Mouse (Mus musculus) midbrain, embryonic 11.5 days (tissue): ENCODE measurements around the gene Ust. TPM values are rescaled to one million over a fixed set of nuclear protein-coding genes. Genes with fewer than 3 reads are reported as not detected.
A peak's percentile ranks its signal among the peaks of the same experiment; 100 is the strongest.

Experiments
- ATAC-seq: fragments of 200-750 bp; cut with Nextera tagmentation; 2 replicates; pipeline ENCODE4 v1.8.0; 2017; ENCODE audit warnings: moderate TSS enrichment, moderate library complexity; ENCODE audit not compliant: low FRiP score
- DNase-seq: peaks from one replicate; pipeline ENCODE4 v3.0.0; 2015; ENCODE audit warnings: low spot score; ENCODE audit errors: missing footprints
- H3K27ac ChIP-seq: fragments of 300-500 bp; sonication (generic); 2 replicates; pipeline ENCODE4 v1.5.1; 2014; ENCODE audit warnings: low read depth, low read length
- H3K27me3 ChIP-seq: fragments of 300-500 bp; sonication (generic); 2 replicates; pipeline ENCODE4 v1.6.1; 2014; ENCODE audit warnings: mild to moderate bottlenecking, low read length, moderate library complexity, mixed read lengths; ENCODE audit not compliant: control insufficient read depth, insufficient read depth
- H3K36me3 ChIP-seq: fragments of 300-500 bp; sonication (generic); 2 replicates; pipeline ENCODE4 v1.6.1; 2014; ENCODE audit warnings: mild to moderate bottlenecking, low read length, moderate library complexity, mixed read lengths; ENCODE audit not compliant: control insufficient read depth, insufficient read depth
- H3K4me1 ChIP-seq: fragments of 300-500 bp; sonication (generic); 2 replicates; pipeline ENCODE4 v1.6.1; 2014; ENCODE audit warnings: low read length; ENCODE audit not compliant: control insufficient read depth, insufficient read depth
- H3K4me2 ChIP-seq: fragments of 300-500 bp; sonication (generic); 2 replicates; pipeline ENCODE4 v1.6.1; 2014; ENCODE audit warnings: mild to moderate bottlenecking, moderate library complexity
- H3K4me3 ChIP-seq: fragments of 300-500 bp; sonication (generic); 2 replicates; pipeline ENCODE4 v1.5.1; 2014; ENCODE audit warnings: low read depth, low read length
- H3K9ac ChIP-seq: fragments of 300-500 bp; sonication (generic); 2 replicates; pipeline ENCODE4 v1.6.1; 2014; ENCODE audit warnings: low read length
- H3K9me3 ChIP-seq: fragments of 300-500 bp; sonication (generic); 2 replicates; pipeline ENCODE4 v1.6.1; 2016; ENCODE audit warnings: low read length; ENCODE audit not compliant: control insufficient read depth
- WGBS: fragments of 180-500 bp; shearing (Covaris S2); extraction: QIAGEN DNeasy Blood & Tissue Kit; methylation state at CpG from one replicate; pipeline ENCODE4 v1.1.7; 2014; 5-methylcytosine and 5-hydroxymethylcytosine counted together
- polyA plus RNA-seq: library from polyadenylated mRNA; unstranded; fragments of >200 nt; fragmentation: Nextera tagmentation; extraction: Ambion mirVana; gene quantifications from 2 replicates; pipeline ENCODE4 v1.2.1, GENCODE M21; 2014

The Ust gene
- polyA plus RNA-seq, 1 experiment from 2014 or later: 2.9 TPM

GRCm38 (mm10) chr10:8177618-8178017 lies 341.0 kb downstream of the Ust start:
- ATAC-seq (peak; percentile 17; the same call in 1 of the 2 replicates), DNase-seq (no peak)
- no peak overlapping the region for H3K27ac ChIP-seq
- 82% methylated on average over 5 of the region's 5 CpGs for WGBS
- H3K4me2 ChIP-seq: no peak overlapping the region
- no peaks in the 10 kb centered on the region for H3K27me3 ChIP-seq
- H3K4me1 ChIP-seq: peaks cover 6% of the 10 kb centered on the region; the same call in 1 of the 2 replicates
- no peak overlapping the region for H3K4me3 ChIP-seq
- no peaks in the 10 kb centered on the region for H3K36me3 ChIP-seq
- no peak overlapping the region for H3K9ac ChIP-seq
- H3K9me3 ChIP-seq: no peaks in the 10 kb centered on the region

DNA sequence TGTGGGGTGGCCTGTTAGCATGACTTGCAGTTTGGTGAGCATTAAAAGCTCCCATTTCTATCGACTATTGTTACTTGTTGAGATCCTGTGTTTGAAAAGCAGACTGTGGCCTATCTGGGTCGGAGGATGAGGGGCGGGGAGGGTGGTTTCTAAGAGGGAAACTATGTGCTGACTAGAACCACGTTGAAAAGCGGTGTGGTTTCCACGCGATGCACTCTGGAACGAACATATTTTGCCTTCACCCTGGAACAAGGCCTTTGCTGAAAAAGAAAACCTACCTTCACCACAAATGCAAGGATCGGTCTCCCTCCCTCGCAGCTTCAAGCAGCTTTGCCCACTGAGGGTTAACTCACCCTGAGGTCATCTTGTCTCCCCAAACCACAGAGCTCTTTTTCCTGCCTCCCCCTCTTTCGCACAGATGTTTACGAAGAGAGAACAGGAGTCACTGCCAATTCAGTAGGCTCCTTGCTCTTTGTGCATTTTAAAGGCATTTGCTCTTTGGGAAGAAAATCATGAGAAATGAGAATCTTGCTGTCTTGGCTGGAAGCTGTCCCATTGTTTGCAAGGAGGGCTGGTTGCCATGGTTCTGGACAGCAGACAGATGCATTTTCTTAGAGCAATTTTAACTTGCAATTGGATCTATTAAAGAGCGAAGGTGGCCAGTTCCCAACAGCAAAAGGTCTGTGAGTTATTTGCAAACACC lies 342.1 kb downstream of the Ust start:
- 56% methylated on average over 13 of the region's 13 CpGs for WGBS
- no peak overlapping the region for H3K9ac ChIP-seq
- H3K27me3 ChIP-seq: no peaks in the 10 kb centered on the region
- no peaks in the 10 kb centered on the region for H3K9me3 ChIP-seq
- no peaks in the 10 kb centered on the region for H3K36me3 ChIP-seq
- no peak overlapping the region for H3K27ac ChIP-seq
- peaks cover 6% of the 10 kb centered on the region; the same call in 1 of the 2 replicates for H3K4me1 ChIP-seq
- DNase-seq (peak; percentile 85), ATAC-seq (no peak)
- no peak overlapping the region for H3K4me2 ChIP-seq
- H3K4me3 ChIP-seq: no peak overlapping the region

- H3K27ac ChIP-seq: no peak overlapping the region
- peak; percentile 79 for DNase-seq
- no peaks in the 10 kb centered on the region for H3K36me3 ChIP-seq
- no peaks in the 10 kb centered on the region for H3K27me3 ChIP-seq
- H3K4me2 ChIP-seq: no peak overlapping the region
- peaks cover 6% of the 10 kb centered on the region; the same call in 1 of the 2 replicates for H3K4me1 ChIP-seq
- H3K4me3 ChIP-seq: no peak overlapping the region
- H3K9me3 ChIP-seq: no peaks in the 10 kb centered on the region
- no peak overlapping the region for H3K9ac ChIP-seq
- no peak for ATAC-seq
- WGBS: 86% methylated on average over 3 of the region's 3 CpGs
Measured at GRCm38 (mm10) chr10:8176008-8176350, 342.6 kb downstream of the Ust start.

DNA sequence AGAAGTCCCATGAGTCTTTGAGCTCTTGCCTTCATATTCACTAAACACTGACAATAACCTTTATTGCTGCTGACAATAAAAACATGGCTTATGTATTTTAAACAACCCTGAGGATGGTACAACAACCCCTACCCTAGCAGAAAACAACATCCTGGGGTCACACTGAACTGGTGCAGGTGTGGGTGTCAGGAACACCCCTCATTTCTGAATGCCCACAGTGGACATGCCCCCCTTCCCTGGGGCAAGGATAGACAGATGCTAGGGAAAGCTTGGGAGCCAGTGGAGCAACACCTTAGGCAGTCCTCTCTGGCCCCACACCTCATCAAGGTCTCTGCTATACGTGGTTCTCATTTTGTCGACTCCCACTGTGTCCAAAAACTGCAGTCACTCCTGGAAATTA lies 343.9 kb downstream of the Ust start:
- no peak overlapping the region for H3K4me2 ChIP-seq
- no peaks in the 10 kb centered on the region for H3K36me3 ChIP-seq
- no peak overlapping the region for H3K9ac ChIP-seq
- H3K4me1 ChIP-seq: peaks cover 6% of the 10 kb centered on the region; the same call in 1 of the 2 replicates
- no peak for ATAC-seq
- no peak overlapping the region for H3K4me3 ChIP-seq
- WGBS: 78% methylated on average over 2 of the region's 2 CpGs
- no peak for DNase-seq
- H3K27ac ChIP-seq: no peak overlapping the region
- H3K9me3 ChIP-seq: no peaks in the 10 kb centered on the region
- H3K27me3 ChIP-seq: no peaks in the 10 kb centered on the region

DNA sequence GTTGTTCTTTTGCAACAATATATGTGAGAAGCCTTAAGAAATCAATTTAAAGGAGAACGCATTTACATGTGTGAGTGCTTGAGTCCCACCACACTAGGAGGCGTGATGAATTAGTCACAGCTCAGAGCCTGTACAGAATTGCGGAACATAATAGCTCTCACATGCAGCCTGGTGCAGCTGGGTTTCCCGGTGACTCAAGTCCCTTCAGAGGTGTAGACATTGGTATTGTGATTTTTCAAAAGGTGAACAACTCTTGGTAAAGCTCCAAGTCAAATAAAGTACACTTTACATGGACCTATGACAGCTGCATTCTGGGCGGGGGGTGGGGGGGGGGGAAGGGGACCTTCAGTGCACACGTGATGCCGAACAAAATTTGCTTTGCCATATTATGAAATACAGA lies 344.4 kb downstream of the Ust start:
- no peak for DNase-seq
- 62% methylated on average over 7 of the region's 7 CpGs for WGBS
- H3K4me2 ChIP-seq: no peak overlapping the region

DNA sequence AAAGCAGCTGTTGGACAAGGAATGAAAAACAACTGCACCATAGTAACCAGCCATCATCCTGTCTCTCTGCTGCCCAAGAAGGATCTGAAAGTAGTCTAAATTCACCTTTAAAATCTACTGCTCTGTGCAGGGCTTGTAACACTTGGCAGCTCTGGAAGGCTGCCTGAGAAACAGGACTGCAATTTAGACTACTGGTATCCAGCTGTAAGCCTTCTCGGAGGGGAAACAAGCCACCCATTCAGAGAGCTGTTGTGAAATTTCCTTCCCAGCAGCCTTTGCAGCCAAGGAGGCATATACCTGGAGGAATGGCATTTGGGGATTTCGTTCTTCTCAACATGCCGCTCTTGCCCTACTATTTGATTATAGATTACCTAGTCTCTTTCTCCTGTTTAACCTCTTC lies 345.6 kb downstream of the Ust start:
- Histone ChIP-seq H3K4me1 (peaks cover 6% of the 10 kb centered on the region; the same call in 1 of the 2 replicates), H3K27me3 (no peaks in the 10 kb centered on the region), H3K36me3 (no peaks in the 10 kb centered on the region), H3K4me3 (no peak overlapping the region), H3K4me2 (no peak overlapping the region), H3K9ac (no peak overlapping the region), H3K9me3 (no peaks in the 10 kb centered on the region), H3K27ac (no peak overlapping the region)
- DNase-seq: peak; percentile 28
- WGBS: 89% methylated on average over 3 of the region's 3 CpGs
- no peak for ATAC-seq

More for the DNA sequence above, 344.4 kb downstream of the Ust start:
- H3K36me3 ChIP-seq: no peaks in the 10 kb centered on the region
- H3K4me3 ChIP-seq: no peak overlapping the region
- H3K9ac ChIP-seq: no peak overlapping the region
- no peak overlapping the region for H3K27ac ChIP-seq
- H3K4me1 ChIP-seq: peaks cover 6% of the 10 kb centered on the region; the same call in 1 of the 2 replicates
- no peak for ATAC-seq
- H3K27me3 ChIP-seq: no peaks in the 10 kb centered on the region
- H3K9me3 ChIP-seq: no peaks in the 10 kb centered on the region

GRCm38 (mm10) chr10:8171556-8171955 lies 347.1 kb downstream of the Ust start:
- 94% methylated on average over 11 of the region's 11 CpGs for WGBS
- H3K9me3 ChIP-seq: no peaks in the 10 kb centered on the region
- H3K27me3 ChIP-seq: no peaks in the 10 kb centered on the region
- peaks cover 4% of the 10 kb centered on the region; the same call in 1 of the 2 replicates for H3K4me1 ChIP-seq
- no peak overlapping the region for H3K4me2 ChIP-seq
- ATAC-seq (no peak), DNase-seq (no peak)
- H3K36me3 ChIP-seq: no peaks in the 10 kb centered on the region
- H3K27ac ChIP-seq: no peak overlapping the region
- H3K9ac ChIP-seq: no peak overlapping the region
- H3K4me3 ChIP-seq: no peak overlapping the region
